Mouse (Mus musculus) embryonic facial prominence, embryonic 14.5 days (tissue): ENCODE data around the gene Guca1a. TPM values are rescaled to one million over a fixed set of nuclear protein-coding genes. Genes with fewer than 3 reads are reported as not detected.

Source experiments
- ATAC-seq: fragments of 200-750 bp; cut with Nextera tagmentation; 2 replicates; pipeline ENCODE4 v1.8.0; 2017; ENCODE audit warnings: low read depth, moderate number of reproducible peaks, moderate TSS enrichment
- DNase-seq: peaks from one replicate; pipeline ENCODE4 v3.0.0-alpha.2; 2015; ENCODE audit warnings: low spot score
- H3K27ac ChIP-seq: fragments of 300-500 bp; sonication (generic); replicated peaks from 2 replicates; pipeline ENCODE4 v1.5.1; 2014; ENCODE audit warnings: low read depth, mild to moderate bottlenecking, low read length, moderate library complexity
- H3K27me3 ChIP-seq: fragments of 300-500 bp; sonication (generic); replicated peaks from 2 replicates; pipeline ENCODE4 v1.6.1; 2014; ENCODE audit warnings: low read length; ENCODE audit not compliant: control insufficient read depth, insufficient read depth
- H3K36me3 ChIP-seq: fragments of 300-500 bp; sonication (generic); 2 replicates; pipeline ENCODE4 v1.6.1; 2014; ENCODE audit warnings: low read length, mixed read lengths; ENCODE audit not compliant: control insufficient read depth, insufficient read depth
- H3K4me1 ChIP-seq: fragments of 300-500 bp; sonication (generic); 2 replicates; pipeline ENCODE4 v1.6.1; 2014; ENCODE audit warnings: antibody characterized with exemption, low read length; ENCODE audit not compliant: control insufficient read depth, insufficient read depth
- H3K4me2 ChIP-seq: fragments of 300-500 bp; sonication (generic); 2 replicates; pipeline ENCODE4 v1.6.1; 2014; ENCODE audit warnings: low read depth, mild to moderate bottlenecking, low read length, moderate library complexity, mixed read lengths
- H3K4me3 ChIP-seq: fragments of 300-500 bp; sonication (generic); 2 replicates; pipeline ENCODE4 v1.5.1; 2014; ENCODE audit warnings: low read depth, mild to moderate bottlenecking, low read length
- H3K9ac ChIP-seq: fragments of 300-500 bp; sonication (generic); 2 replicates; pipeline ENCODE4 v1.6.1; 2014; ENCODE audit warnings: low read depth, mild to moderate bottlenecking, low read length, moderate library complexity, mixed read lengths
- H3K9me3 ChIP-seq: fragments of 300-500 bp; sonication (generic); 2 replicates; pipeline ENCODE4 v1.6.1; 2016; ENCODE audit warnings: low read length; ENCODE audit not compliant: control insufficient read depth
- WGBS: fragments of 180-500 bp; shearing (Covaris S2); extraction: QIAGEN DNeasy Blood & Tissue Kit; methylation state at CpG from one replicate; pipeline ENCODE4 v1.1.7; 2014; 5-methylcytosine and 5-hydroxymethylcytosine counted together
- polyA plus RNA-seq: library from polyadenylated mRNA; unstranded; fragments of >200 nt; fragmentation: Nextera tagmentation; extraction: Ambion mirVana; gene quantifications from 2 replicates; pipeline ENCODE4 v1.2.1, GENCODE M21; 2014

Guca1a gene
- polyA plus RNA-seq, 1 experiment from 2014 or later = 5.7 TPM

- no peak overlapping the region for H3K4me3 ChIP-seq
- peaks cover 43% of the 10 kb centered on the region for H3K9me3 ChIP-seq
- no peaks in the 10 kb centered on the region for H3K4me1 ChIP-seq
- no peak overlapping the region for H3K4me2 ChIP-seq
- no peak for ATAC-seq
- H3K27me3 ChIP-seq = no peaks in the 10 kb centered on the region
- no peak overlapping the region for H3K27ac ChIP-seq
- DNase-seq = no peak
- H3K9ac ChIP-seq = no peak overlapping the region
- peaks cover 100% of the 10 kb centered on the region for H3K36me3 ChIP-seq
- WGBS = 90% methylated on average over 3 of the region's 3 CpGs
These were observed 50.6 kb downstream of the Guca1a start for GRCm38 (mm10) chr17:47349721-47350319.

Other genes starting within 250 kb of the Guca1a start
- 72.9 and 74.0 TPM in 2 replicates for gene Mrps10, start 31.7 kb downstream of the Guca1a start, polyA plus RNA-seq
- 0.37 and 0.50 TPM in 2 replicates for gene Guca1b, start 15.2 kb downstream of the Guca1a start, polyA plus RNA-seq
- 2.4 and 2.9 TPM in 2 replicates for gene AI661453, start 36.0 kb upstream of the Guca1a start, polyA plus RNA-seq
- gene 1700001C19Rik, start 36.8 kb upstream of the Guca1a start, polyA plus RNA-seq = 0.13 and 0.49 TPM in 2 replicates
- gene Taf8, start 101.7 kb upstream of the Guca1a start, polyA plus RNA-seq = 19.5 and 24.3 TPM in 2 replicates
- gene Ccnd3, start 104.5 kb upstream of the Guca1a start, polyA plus RNA-seq = 519 TPM in 2 replicates
- 21.3 and 22.4 TPM in 2 replicates for gene Bysl, start 210.9 kb upstream of the Guca1a start, polyA plus RNA-seq
- 47.7 and 50.2 TPM in 2 replicates for gene Med20, start 211.0 kb upstream of the Guca1a start, polyA plus RNA-seq
- 1.4 and 1.9 TPM in 2 replicates for gene Gm20517, start 211.0 kb upstream of the Guca1a start, polyA plus RNA-seq
- 3.8 and 4.1 TPM in 2 replicates for gene Usp49, start 230.1 kb upstream of the Guca1a start, polyA plus RNA-seq